Mouse (Mus musculus) retina, embryonic 14.5 days (tissue): ENCODE measurements at regions not wholly inside any gene's neighbourhood (a gene's known extent, or its start where the extent isn't known, plus 50 kb on each side); places are given as distances from the start of the nearest gene placed in this dataset.

Source experiments
- DNase-seq: peaks from one replicate; pipeline ENCODE4 v3.0.0-alpha.2; 2015; ENCODE audit warnings: low spot score

DNA sequence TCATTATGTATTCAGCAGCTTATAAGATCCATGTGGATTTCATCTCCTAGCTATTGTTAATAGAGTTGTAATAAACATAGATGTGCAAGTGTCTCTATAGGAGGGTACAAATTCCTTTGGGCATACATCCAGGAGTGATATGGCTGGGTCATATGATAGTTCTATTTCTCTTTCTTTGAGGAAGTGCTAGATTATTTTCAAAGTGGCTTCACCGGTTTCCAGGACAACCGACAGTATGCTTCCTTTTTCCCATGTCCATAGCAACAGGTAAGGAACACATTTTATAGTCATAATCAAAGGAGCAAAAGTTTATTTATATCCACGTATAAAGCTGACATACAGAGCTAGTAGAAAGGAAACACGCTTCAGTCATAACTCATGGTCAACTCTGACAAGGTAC lies 710.2 kb upstream of the Tenm4 start:
- no peak for DNase-seq

DNA sequence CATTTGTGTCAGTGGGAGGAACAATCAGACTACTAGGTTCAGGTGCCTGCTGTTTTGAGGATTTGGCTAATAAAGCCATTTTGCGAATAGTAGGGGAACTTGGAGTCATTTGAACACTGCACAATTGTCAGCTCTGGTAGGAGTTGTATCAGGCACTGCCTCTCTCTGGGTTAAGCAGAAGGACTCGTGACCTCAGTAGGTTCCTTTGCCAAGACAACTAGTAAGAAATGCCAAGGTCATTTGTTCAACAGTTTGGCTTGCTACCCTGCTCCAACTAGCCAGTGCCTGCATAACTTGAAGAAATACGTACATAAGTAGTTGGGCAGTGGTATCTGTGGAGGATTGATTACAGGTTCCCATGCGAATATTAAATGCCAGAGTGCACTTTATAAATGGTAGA lies 705.5 kb upstream of the Tenm4 start:
- no peak for DNase-seq

DNA sequence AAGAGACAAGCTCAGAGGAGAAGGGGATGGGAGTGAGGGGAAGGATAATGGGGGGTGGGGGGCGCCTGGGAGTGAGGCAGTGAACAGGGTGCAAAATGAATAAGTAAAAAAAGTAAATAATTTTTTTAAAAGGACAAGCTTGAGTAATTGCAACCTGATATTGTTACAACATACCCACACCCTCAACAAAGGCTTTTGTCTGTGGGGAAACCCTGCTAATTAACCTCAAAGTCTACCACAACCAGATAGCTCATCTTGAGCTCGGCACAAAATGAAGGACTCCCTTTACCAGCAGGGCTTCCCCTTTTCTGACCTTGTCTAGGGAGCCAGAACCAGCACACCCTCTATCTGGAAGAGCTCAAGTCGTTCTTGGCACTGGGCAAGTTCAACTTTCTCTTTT lies 704.0 kb upstream of the Tenm4 start:
- DNase-seq, result no peak

GRCm38 (mm10) chr7:95473892-95474291 lies 697.2 kb upstream of the Tenm4 start:
- DNase-seq, result no peak

- DNase-seq, result no peak
Observed at GRCm38 (mm10) chr7:95480121-95480726, 690.8 kb upstream of the Tenm4 start.

DNA sequence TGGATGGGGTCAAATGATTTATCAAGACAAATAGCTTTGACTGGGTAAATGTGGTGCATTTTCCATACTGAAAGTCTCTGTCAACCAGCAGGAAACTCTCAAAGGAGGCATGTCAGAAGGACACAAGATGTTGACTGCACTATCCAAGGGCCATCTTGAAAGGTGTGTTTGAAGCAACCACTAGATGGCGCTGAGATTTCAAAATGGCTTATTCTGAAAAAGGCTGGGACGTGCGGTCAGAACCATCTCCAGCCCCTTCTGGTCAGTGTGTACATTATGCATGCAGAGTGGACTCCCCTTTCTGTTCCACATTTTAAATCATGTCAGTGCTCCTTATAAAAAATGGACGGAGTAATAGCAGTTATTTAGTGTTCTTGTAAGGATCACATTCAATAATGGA lies 681.4 kb upstream of the Tenm4 start:
- DNase-seq, result peak; percentile 88

GRCm38 (mm10) chr7:95494793-95495192 lies 676.3 kb upstream of the Tenm4 start:
- DNase-seq, result no peak

GRCm38 (mm10) chr7:95502959-95503358 lies 668.1 kb upstream of the Tenm4 start:
- peak; percentile 10 for DNase-seq

DNA sequence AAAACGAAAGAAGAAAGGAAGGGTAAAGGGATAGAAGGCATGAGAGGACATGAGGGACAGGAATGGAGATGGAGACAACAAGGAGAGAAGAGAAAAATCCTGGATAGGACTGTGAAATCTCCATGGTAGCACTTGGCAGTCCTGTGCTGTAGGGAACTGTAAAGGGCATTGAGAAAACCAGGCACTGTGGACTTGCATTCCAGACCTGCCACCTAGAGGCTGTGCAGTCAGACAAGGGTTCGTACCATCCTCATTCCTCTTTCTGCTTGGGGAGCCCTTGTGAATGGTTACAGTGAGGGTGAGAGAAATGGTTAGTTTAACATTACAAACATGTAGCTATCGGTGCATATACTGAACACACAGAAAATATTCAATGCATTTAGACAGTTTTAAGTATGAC lies 623.8 kb upstream of the Tenm4 start:
- no peak for DNase-seq

DNA sequence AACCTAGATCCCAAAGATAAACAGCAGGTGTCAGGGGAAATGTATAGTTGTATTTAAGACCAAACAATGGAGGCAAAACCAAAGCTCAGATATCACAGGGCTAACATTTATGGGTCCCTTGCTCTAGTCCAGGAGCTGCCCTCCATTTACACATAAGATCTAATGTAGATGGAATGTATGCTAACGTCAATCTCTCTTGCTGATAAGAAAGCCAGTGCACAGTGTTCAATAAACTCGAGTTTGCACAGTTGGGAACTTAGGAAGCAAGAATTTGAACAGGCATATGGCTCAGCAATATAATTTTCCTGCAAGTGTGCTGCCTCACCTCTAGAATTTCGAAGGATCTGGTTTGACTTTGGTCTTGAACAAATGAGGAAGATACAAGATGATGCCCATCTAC lies 620.9 kb upstream of the Tenm4 start:
- DNase-seq, result no peak

DNA sequence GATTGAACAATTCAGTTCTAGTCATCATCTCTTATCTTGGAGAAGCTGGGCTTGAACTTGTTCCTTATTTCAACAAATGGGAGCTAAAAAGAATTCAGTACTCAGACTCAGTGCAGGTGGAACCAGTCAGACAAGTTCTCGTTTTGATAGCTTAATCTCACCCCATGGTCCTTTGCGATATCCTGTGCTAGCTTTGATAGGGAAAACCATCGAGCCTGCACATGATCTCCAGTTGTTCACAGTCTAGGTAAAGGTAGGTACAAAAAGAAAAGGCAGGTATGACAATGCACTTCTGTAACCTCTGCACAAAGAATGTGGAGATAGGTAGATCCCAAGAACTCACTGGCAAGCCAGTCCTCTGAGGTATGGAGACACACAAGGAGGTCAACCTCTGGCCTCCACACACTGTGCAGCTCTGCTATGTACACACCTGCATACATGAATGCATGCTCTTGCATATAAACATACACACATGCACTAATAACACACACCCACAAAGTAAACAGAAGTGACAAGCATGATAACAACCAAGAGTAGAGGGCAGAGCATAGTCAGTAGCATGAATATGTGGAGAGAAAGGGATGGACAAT lies 619.2 kb upstream of the Tenm4 start:
- no peak for DNase-seq

DNA sequence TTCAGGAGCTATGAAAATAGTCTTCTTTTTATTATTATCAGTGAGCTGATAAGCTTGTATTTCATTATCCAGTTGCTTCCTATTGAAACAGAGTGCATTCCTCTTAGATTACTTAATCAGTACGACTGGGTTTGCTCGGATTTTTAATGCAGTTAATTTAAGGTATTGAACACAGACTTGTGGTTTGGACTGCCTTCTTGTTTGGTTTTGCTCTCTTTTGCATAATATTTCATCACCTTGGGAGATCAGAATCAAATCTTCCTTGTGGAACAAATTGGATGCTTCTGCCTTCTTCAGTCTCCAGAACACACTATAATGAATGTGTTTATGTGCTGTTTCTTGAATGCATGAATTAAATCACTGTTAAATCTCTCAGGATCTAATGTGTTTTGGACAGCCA lies 612.5 kb upstream of the Tenm4 start:
- DNase-seq, result no peak

GRCm38 (mm10) chr7:95578633-95579032 lies 592.4 kb upstream of the Tenm4 start:
- DNase-seq, result no peak

- DNase-seq, result no peak
Observed at GRCm38 (mm10) chr7:95581325-95581724, 589.7 kb upstream of the Tenm4 start.

DNA sequence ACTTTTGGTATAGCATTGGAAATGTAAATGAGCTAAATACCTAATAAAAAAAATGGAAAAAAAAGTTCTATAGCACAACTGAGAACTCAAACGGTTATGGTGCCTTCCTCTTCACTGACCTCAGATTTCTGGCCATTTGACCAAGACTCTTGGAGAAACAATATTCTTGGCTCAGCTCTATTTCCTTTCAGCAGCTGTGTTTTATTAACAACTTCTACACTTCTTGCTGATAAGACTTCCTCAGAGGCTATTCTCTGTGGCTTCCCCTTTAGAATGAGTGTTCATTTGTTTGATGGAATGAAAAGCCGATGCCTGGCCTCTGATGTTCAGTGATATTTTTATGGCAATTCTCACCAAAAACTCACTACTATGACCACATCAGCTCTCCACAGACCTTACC lies 572.7 kb upstream of the Tenm4 start:
- no peak for DNase-seq

DNA sequence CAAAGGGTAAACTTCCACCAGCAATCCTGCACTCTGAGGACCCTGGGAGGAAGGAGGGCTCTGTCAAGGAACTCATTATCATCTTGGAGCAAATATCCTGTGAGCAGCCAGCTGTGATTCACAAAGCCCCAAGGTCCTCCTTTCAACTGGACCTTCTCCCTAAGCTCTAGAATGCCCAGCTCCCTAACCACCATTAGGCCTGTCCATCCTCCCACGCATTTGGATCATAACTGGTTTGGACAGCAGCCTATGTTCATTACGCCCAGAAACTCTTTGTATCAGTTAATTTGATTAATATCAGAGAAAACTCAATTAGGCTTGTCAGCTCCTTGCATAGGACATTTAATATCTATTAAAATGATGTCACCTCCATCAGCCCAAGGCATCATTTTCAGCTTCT lies 557.3 kb upstream of the Tenm4 start:
- DNase-seq, result peak; percentile 70

DNA sequence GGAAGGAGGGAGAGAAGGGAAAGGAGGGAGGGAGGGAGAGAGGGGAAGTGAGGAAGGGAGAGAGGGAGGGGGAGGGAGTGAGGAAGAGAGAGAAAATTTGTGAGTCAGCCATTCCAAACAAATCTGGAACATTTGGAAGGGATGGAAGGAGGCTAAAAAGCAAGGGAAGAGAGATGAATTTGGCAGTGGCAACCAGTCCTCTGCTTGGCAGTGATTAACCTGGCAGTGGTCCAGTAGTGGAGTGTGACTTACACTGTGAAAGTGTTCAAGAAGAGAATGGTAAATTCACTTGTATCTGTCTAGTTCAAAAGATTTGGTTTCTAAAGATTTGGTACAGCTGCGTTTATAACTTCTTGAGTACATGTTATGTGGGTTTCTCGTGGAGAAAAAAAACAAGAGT lies 553.7 kb upstream of the Tenm4 start:
- DNase-seq, result no peak

- DNase-seq, result no peak
Observed at GRCm38 (mm10) chr7:95618170-95618569, 552.9 kb upstream of the Tenm4 start.

- no peak for DNase-seq
Observed at GRCm38 (mm10) chr7:95620079-95620478, 551.0 kb upstream of the Tenm4 start.

DNA sequence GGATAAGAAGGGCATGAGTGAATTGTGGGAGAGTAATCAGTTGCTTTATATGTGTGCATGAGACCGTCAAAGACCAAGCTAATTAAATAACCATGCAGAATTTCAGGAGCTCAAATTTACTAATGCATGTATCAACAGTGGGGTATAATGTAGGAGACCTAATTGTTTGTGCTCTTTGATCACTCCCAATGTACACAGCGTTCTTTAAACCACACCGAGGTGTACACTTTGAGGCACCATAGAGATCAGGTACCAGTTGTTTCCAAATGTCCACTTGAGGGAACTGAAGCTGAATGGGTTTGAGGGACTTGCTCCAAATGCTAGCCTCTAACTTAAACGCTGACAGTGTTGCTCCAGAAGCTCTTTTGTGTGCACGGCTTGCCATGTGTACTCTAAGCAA lies 530.4 kb upstream of the Tenm4 start:
- no peak for DNase-seq

DNA sequence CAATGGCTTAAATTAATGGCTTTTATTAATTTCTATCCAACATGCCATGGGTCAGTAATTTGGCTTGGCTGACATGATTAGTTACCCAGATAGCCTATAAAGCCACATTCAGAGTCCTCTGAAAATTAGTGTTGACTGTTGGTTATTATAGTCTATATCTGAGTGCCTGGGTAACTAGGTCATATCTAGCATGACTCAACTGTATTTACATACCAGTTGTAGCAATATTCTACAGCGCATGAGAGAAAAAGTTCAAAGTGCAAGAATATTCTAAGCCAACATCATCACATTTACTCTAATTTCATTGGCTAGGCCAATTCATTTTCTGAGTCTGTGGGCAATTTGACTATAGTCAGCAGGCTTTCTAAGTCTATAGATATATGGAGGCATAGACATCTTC lies 496.7 kb upstream of the Tenm4 start:
- no peak for DNase-seq

DNA sequence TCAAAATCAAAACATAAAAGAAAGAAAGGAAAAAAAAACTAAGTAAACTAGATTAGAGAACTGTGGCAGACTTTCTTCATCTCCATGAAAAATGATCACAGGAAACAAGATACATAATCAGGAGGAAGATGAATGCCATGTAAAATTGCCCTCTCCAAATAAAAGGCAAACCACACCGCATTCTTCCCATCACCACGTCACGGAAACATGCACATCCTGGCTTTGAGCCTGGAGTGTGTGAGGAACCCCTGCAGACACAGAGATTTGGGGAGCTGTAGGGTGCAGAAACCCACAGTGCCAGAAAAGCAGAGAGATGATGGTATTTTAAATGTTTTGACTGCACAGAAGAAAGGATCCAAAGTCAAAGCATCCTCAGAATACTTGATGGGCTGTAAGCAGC lies 488.5 kb upstream of the Tenm4 start:
- DNase-seq, result no peak

- DNase-seq, result no peak
Observed at GRCm38 (mm10) chr7:95687733-95688132, 483.3 kb upstream of the Tenm4 start.
